Mouse (Mus musculus) embryonic facial prominence, embryonic 11.5 days (tissue): ENCODE results near the gene Sobp. TPM values are rescaled to one million over a fixed set of nuclear protein-coding genes. Genes with fewer than 3 reads are reported as not detected.

ENCODE experiments used
- ATAC-seq: fragments of 200-750 bp; cut with Nextera tagmentation; replicated peaks from 2 replicates; pipeline ENCODE4 v1.8.0; 2017; ENCODE audit warnings: low read depth; ENCODE audit not compliant: insufficient number of reproducible peaks, low FRiP score, low TSS enrichment
- DNase-seq: peaks from one replicate; pipeline ENCODE4 v3.0.0-alpha.2; 2015; ENCODE audit warnings: low spot score
- H3K27ac ChIP-seq: fragments of 300-500 bp; sonication (generic); replicated peaks from 2 replicates; pipeline ENCODE4 v1.5.1; 2014; ENCODE audit warnings: mild to moderate bottlenecking, low read depth, low read length, control low read depth
- H3K27me3 ChIP-seq: fragments of 300-500 bp; sonication (generic); 2 replicates; pipeline ENCODE4 v1.6.1; 2014; ENCODE audit warnings: mild to moderate bottlenecking, low read length, moderate library complexity, mixed read lengths; ENCODE audit not compliant: control insufficient read depth, insufficient read depth
- H3K36me3 ChIP-seq: fragments of 300-500 bp; sonication (generic); replicated peaks from 2 replicates; pipeline ENCODE4 v1.6.1; 2014; ENCODE audit warnings: low read depth, mild to moderate bottlenecking, low read length, moderate library complexity, mixed read lengths; ENCODE audit not compliant: control insufficient read depth, insufficient read depth
- H3K4me1 ChIP-seq: fragments of 300-500 bp; sonication (generic); 2 replicates; pipeline ENCODE4 v1.6.1; 2014; ENCODE audit warnings: low read length, mixed read lengths; ENCODE audit not compliant: control insufficient read depth, insufficient read depth
- H3K4me2 ChIP-seq: fragments of 300-500 bp; sonication (generic); 2 replicates; pipeline ENCODE4 v1.6.1; 2014; ENCODE audit warnings: low read depth, mild to moderate bottlenecking, control low read depth, low read length, moderate library complexity
- H3K4me3 ChIP-seq: fragments of 300-500 bp; sonication (generic); 2 replicates; pipeline ENCODE4 v1.5.1; 2014; ENCODE audit warnings: low read depth, low read length, control low read depth
- H3K9ac ChIP-seq: fragments of 300-500 bp; sonication (generic); replicated peaks from 2 replicates; pipeline ENCODE4 v1.6.1; 2014; ENCODE audit warnings: mild to moderate bottlenecking, control low read depth, low read length
- H3K9me3 ChIP-seq: fragments of 300-500 bp; sonication (generic); replicated peaks from 2 replicates; pipeline ENCODE4 v1.6.1; 2016; ENCODE audit warnings: mild to moderate bottlenecking, low read length, inconsistent platforms, mixed read lengths; ENCODE audit not compliant: control insufficient read depth
- WGBS: fragments of 180-500 bp; shearing (Covaris S2); extraction: QIAGEN DNeasy Blood & Tissue Kit; methylation state at CpG from one replicate; pipeline ENCODE4 v1.1.7; 2014; 5-methylcytosine and 5-hydroxymethylcytosine counted together
- polyA plus RNA-seq: library from polyadenylated mRNA; unstranded; fragments of >200 nt; fragmentation: Nextera tagmentation; extraction: Ambion mirVana; gene quantifications from 2 replicates; pipeline ENCODE4 v1.2.1, GENCODE M21; 2014

The Sobp gene
- polyA plus RNA-seq, 1 experiment from 2014 or later, result 5.3 TPM

DNA sequence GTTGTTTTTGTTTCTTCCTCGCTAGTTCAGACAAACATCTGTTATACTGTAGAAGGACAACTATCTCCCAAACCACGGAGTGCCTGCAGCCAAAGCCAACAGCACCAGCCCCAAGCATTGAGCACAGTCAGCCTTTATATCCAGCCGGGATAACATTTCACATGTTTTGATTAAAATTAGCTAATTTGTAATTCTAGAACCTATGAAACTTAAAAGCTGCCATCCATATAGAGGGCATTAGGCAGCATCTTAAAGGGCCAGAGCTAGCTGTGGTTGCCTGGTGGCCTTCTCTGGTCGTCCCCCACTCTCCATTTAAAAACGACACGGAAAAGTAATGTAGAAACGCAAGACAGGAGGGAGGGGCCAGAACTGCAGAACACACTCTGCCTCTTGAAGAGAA lies 2.3 kb downstream of the Sobp start:
- DNase-seq (peak; percentile 63), ATAC-seq (no peak)
- H3K9ac ChIP-seq, result peak overlapping the region; percentile 13; the same call in 1 of the 2 replicates
- WGBS, result under 1% methylated on average over 7 of the region's 7 CpGs
- peak overlapping the region; percentile 88 for H3K4me3 ChIP-seq
- H3K9me3 ChIP-seq, result no peaks in the 10 kb centered on the region
- H3K4me1 ChIP-seq, result 0 out of 2 replicates have a peak, but pooled peaks cover 2% of the 10 kb centered on the region
- peaks cover 4% of the 10 kb centered on the region; the same call in 1 of the 2 replicates for H3K27me3 ChIP-seq
- no peaks in the 10 kb centered on the region for H3K36me3 ChIP-seq
- H3K4me2 ChIP-seq, result peak overlapping the region; percentile 93
- H3K27ac ChIP-seq, result no peak overlapping the region

DNA sequence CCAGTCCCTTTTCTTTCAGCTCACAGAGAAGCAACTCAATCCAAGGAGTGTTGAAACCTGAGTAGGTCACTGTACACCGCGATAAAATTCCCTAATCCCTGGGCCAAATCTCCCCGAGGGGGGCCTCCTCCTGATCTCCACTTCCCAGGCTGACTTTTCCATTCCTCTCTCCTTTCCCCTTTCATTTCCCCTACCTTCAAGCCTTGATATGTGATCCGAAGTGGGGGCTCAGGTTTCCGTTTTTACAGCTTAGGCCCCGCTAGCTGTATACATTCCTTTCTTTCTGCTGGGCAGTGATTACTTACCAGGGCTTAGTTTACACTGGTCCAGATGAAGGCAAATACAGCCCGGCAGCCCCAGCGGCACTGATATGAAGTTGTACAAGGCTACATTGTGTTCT lies 3.2 kb downstream of the Sobp start:
- DNase-seq, result peak; percentile 79
- Histone ChIP-seq H3K9ac (no peak overlapping the region), H3K4me2 (peak overlapping the region; percentile 14; the same call in 1 of the 2 replicates), H3K27me3 (peaks cover 4% of the 10 kb centered on the region; the same call in 1 of the 2 replicates), H3K9me3 (no peaks in the 10 kb centered on the region), H3K4me1 (0 out of 2 replicates have a peak, but pooled peaks cover 2% of the 10 kb centered on the region), H3K36me3 (no peaks in the 10 kb centered on the region), H3K27ac (no peak overlapping the region), H3K4me3 (no peak overlapping the region; the same call in 1 of the 2 replicates)
- WGBS, result 1% methylated on average over 8 of the region's 8 CpGs
- ATAC-seq, result peak; percentile 34; the same call in 1 of the 2 replicates

DNA sequence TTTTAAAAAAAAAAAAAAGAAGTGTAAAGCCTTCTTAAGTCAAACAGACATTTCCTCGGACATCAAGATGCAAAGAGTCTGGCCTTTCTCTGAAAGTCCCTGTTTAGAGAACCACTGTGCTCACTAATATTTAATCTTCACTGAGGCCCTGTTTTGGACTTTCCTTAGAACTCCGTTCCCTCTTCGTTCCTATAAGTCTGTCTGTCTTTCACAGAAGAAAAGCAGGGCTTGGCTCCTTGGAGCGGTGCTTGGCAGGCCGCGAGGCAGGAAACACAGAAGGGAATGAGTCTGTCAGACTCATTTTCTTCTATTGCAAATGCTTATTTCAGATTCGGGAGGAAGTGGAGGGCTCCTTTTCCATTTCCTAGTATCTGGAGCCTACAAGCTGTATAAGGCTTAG lies 5.5 kb downstream of the Sobp start:
- no peak overlapping the region for H3K4me2 ChIP-seq
- H3K4me1 ChIP-seq, result no peaks in the 10 kb centered on the region
- H3K27ac ChIP-seq, result no peak overlapping the region
- 76% methylated on average over 7 of the region's 7 CpGs for WGBS
- H3K36me3 ChIP-seq, result no peaks in the 10 kb centered on the region
- H3K4me3 ChIP-seq, result no peak overlapping the region
- no peaks in the 10 kb centered on the region for H3K27me3 ChIP-seq
- H3K9me3 ChIP-seq, result no peaks in the 10 kb centered on the region
- H3K9ac ChIP-seq, result no peak overlapping the region
- ATAC-seq, result no peak
- no peak for DNase-seq

DNA sequence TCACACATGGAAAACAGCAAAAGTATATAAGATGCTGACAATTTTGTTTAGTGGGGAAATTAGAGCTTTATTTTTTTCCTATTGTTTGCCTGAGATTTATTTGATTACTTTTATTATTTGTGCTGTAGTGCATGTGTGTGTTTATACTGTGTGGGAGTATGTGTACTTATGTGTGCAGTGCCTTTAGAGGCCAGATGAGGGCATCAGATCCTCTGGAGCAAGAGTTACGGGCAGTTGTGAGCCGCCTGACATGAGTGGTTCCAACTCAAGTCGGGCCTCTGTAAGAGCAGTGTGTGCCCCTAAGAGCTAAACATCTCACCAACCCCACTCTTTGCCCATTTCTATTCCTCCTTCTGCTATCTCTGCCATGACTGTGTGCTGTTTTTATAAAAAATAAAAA lies 7.5 kb downstream of the Sobp start:
- H3K9me3 ChIP-seq, result no peaks in the 10 kb centered on the region
- H3K27me3 ChIP-seq, result no peaks in the 10 kb centered on the region
- H3K4me1 ChIP-seq, result no peaks in the 10 kb centered on the region
- WGBS, result 92% methylated on average over 3 of the region's 3 CpGs
- H3K4me2 ChIP-seq, result no peak overlapping the region
- no peak overlapping the region for H3K4me3 ChIP-seq
- no peak overlapping the region for H3K27ac ChIP-seq
- no peak overlapping the region for H3K9ac ChIP-seq
- no peak for ATAC-seq
- no peaks in the 10 kb centered on the region for H3K36me3 ChIP-seq
- DNase-seq, result no peak

DNA sequence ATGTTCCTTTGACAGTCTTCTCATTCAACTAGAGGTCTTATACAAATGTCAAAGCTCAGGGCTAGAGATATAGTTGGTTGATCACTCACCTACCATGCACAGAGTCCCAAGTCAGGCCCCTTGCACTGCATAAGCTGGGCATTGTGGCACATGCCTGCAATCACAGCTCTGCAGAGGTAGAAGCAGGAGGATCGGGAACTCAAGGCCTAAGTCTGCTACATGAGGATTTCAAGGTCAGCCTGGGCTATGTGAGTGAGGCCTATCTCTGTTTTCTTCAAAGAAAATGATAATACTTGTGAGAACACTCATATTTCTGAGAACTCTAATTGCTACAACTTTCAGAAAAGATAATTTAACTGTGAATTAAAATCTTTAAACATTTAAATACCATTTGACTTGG lies 8.2 kb downstream of the Sobp start:
- Histone ChIP-seq H3K9ac (no peak overlapping the region), H3K4me3 (no peak overlapping the region), H3K9me3 (no peaks in the 10 kb centered on the region), H3K36me3 (no peaks in the 10 kb centered on the region), H3K27ac (no peak overlapping the region), H3K27me3 (no peaks in the 10 kb centered on the region), H3K4me1 (no peaks in the 10 kb centered on the region), H3K4me2 (no peak overlapping the region)
- ATAC-seq (no peak), DNase-seq (no peak)
- WGBS, result 89% methylated on average over 1 of the region's 1 CpGs

DNA sequence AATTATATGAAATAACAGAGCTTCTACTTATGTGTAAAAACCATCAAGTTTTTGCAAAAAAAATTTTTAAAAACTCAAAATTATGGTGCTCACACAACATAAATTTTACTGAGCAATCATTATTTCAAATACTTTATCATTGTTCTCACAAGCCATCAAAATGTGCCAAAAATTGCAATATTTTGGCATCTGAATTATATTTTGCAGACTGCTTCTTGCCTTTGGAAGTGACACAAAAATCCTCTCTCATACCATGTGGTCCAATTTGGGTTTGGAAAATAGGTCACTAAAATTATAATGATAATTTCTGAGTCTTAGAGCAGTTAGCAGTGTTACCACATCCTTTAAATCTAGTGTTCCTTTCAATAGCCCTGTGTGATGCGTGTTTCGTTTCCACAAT lies 9.9 kb downstream of the Sobp start:
- H3K27me3 ChIP-seq, result no peaks in the 10 kb centered on the region
- no peak overlapping the region for H3K4me3 ChIP-seq
- no peak overlapping the region for H3K4me2 ChIP-seq
- 93% methylated on average over 2 of the region's 2 CpGs for WGBS
- DNase-seq (no peak), ATAC-seq (no peak)
- H3K36me3 ChIP-seq, result no peaks in the 10 kb centered on the region
- no peaks in the 10 kb centered on the region for H3K9me3 ChIP-seq
- no peak overlapping the region for H3K27ac ChIP-seq
- no peaks in the 10 kb centered on the region for H3K4me1 ChIP-seq
- H3K9ac ChIP-seq, result no peak overlapping the region

DNA sequence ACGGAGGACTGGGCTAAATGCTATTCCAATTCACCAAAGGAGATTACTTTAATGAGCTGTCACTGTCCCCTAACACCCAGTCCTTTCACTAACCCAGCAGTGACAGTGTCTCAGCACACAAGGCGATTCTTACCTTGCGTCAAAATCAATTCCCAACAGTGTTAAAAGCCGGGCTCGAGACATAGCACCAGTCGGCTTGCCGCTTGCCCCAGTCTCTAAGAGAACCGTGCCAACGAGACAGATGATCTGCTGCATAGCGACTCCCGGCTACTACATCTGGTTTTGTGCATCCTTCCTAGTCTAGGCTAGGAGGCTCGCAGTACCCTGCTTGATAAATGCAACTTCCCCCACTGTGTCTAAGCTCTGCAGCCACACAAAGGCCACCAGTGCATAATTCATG lies 12.0 kb downstream of the Sobp start:
- Histone ChIP-seq H3K4me1 (no peaks in the 10 kb centered on the region), H3K9ac (no peak overlapping the region), H3K4me3 (no peak overlapping the region), H3K36me3 (no peaks in the 10 kb centered on the region), H3K27ac (no peak overlapping the region), H3K4me2 (no peak overlapping the region), H3K9me3 (no peaks in the 10 kb centered on the region), H3K27me3 (no peaks in the 10 kb centered on the region)
- WGBS, result 84% methylated on average over 12 of the region's 12 CpGs
- no peak for ATAC-seq
- DNase-seq, result no peak

DNA sequence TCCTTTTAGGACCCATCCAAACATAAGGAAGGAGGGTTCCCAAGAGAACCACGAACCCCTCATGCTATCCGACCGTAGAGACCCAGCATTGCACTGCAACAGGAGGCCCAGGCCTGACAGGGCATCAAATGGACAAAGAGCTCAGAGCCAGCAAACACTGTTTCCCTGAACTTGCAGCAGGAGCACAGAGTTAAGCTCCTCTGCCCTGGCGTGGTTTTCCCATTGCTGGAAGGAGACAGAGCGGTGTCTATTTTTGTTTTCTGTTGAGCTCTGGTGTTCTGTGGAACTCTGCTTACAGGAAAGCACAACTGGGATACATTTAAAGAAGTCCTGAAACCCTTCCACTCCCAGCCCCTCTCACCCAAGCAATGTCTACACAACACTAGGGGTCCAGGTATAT lies 15.0 kb downstream of the Sobp start:
- H3K27ac ChIP-seq, result no peak overlapping the region
- H3K9me3 ChIP-seq, result no peaks in the 10 kb centered on the region
- 77% methylated on average over 5 of the region's 5 CpGs for WGBS
- H3K4me2 ChIP-seq, result no peak overlapping the region
- no peak overlapping the region for H3K9ac ChIP-seq
- H3K4me3 ChIP-seq, result no peak overlapping the region
- no peaks in the 10 kb centered on the region for H3K27me3 ChIP-seq
- H3K4me1 ChIP-seq, result peaks cover 5% of the 10 kb centered on the region; the same call in 1 of the 2 replicates
- ATAC-seq, result no peak
- no peaks in the 10 kb centered on the region for H3K36me3 ChIP-seq
- DNase-seq, result no peak
